Mouse (Mus musculus) liver, embryonic 15.5 days (tissue): ENCODE data around the gene Hadha. TPM values are rescaled to one million over a fixed set of nuclear protein-coding genes. Genes with fewer than 3 reads are reported as not detected.
A peak's percentile ranks its signal among the peaks of the same experiment; 100 is the strongest.

Experiments
- ATAC-seq: fragments of 200-750 bp; cut with Nextera tagmentation; 2 replicates; pipeline ENCODE4 v1.8.0; 2017; ENCODE audit warnings: moderate number of reproducible peaks, mild to moderate bottlenecking, moderate library complexity; ENCODE audit not compliant: insufficient read depth
- H3K27ac ChIP-seq: fragments of 300-500 bp; sonication (generic); replicated peaks from 2 replicates; pipeline ENCODE4 v1.5.1; 2015; ENCODE audit warnings: mild to moderate bottlenecking, inconsistent platforms
- H3K27me3 ChIP-seq: fragments of 300-500 bp; sonication (generic); 2 replicates; pipeline ENCODE4 v1.6.1; 2015; ENCODE audit warnings: mild to moderate bottlenecking, inconsistent platforms
- H3K36me3 ChIP-seq: fragments of 300-500 bp; sonication (generic); replicated peaks from 2 replicates; pipeline ENCODE4 v1.6.1; 2015; ENCODE audit warnings: moderate library complexity, mild to moderate bottlenecking, inconsistent platforms
- H3K4me1 ChIP-seq: fragments of 300-500 bp; sonication (generic); replicated peaks from 2 replicates; pipeline ENCODE4 v1.6.1; 2015; ENCODE audit warnings: inconsistent platforms
- H3K4me2 ChIP-seq: fragments of 300-500 bp; sonication (generic); 2 replicates; pipeline ENCODE4 v1.6.1; 2015; ENCODE audit warnings: moderate library complexity, mild to moderate bottlenecking, inconsistent platforms
- H3K4me3 ChIP-seq: fragments of 300-500 bp; sonication (generic); replicated peaks from 2 replicates; pipeline ENCODE4 v1.5.1; 2015; ENCODE audit warnings: mild to moderate bottlenecking, inconsistent platforms
- H3K9ac ChIP-seq: fragments of 300-500 bp; sonication (generic); 2 replicates; pipeline ENCODE4 v1.6.1; 2015; ENCODE audit warnings: moderate library complexity, mild to moderate bottlenecking, inconsistent platforms
- H3K9me3 ChIP-seq: fragments of 300-500 bp; sonication (generic); replicated peaks from 2 replicates; pipeline ENCODE4 v1.6.1; 2016; ENCODE audit warnings: inconsistent platforms
- WGBS: fragments of 180-500 bp; shearing (Covaris S2); methylation state at CpG from one replicate; pipeline ENCODE4 v1.1.7; 2015; ENCODE audit warnings: mixed read lengths; ENCODE audit not compliant: insufficient replicate concordance; 5-methylcytosine and 5-hydroxymethylcytosine counted together
- polyA plus RNA-seq: library from polyadenylated mRNA; unstranded; fragments of >200 nt; fragmentation: Nextera tagmentation; extraction: Ambion mirVana; gene quantifications from 2 replicates; pipeline ENCODE4 v1.2.1, GENCODE M21; 2015

Hadha gene
- polyA plus RNA-seq, 1 experiment from 2014 or later, result 101 TPM

DNA sequence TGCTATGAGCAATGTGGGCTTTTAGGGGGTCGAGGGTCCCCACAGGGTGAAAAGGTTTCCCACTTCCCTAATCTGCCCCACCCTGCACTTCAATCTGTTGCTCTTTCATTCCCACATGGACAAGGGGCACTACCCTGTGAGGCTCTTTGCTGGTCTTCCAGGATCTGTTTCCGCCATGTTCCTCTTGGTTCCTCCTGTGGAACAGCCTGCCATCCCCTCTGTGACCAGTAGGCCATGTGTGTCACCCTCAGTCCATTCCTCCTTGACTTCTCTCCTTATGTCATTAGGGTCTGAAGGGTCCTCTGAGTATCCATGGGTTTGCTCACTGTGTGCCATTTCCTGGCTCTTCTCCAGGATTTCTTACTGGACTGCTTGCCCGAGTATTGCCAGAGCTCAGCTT, 43.2 kb downstream of the Hadha start:
- H3K27me3 ChIP-seq, result peaks cover 100% of the 10 kb centered on the region
- H3K27ac ChIP-seq, result no peak overlapping the region
- no peak overlapping the region for H3K4me3 ChIP-seq
- H3K9ac ChIP-seq, result no peak overlapping the region
- peak overlapping the region; percentile 53 for H3K4me2 ChIP-seq
- H3K4me1 ChIP-seq, result peaks cover 29% of the 10 kb centered on the region
- no peaks in the 10 kb centered on the region for H3K9me3 ChIP-seq
- ATAC-seq, result no peak
- no peaks in the 10 kb centered on the region for H3K36me3 ChIP-seq
- 47% methylated on average over 3 of the region's 3 CpGs for WGBS

DNA sequence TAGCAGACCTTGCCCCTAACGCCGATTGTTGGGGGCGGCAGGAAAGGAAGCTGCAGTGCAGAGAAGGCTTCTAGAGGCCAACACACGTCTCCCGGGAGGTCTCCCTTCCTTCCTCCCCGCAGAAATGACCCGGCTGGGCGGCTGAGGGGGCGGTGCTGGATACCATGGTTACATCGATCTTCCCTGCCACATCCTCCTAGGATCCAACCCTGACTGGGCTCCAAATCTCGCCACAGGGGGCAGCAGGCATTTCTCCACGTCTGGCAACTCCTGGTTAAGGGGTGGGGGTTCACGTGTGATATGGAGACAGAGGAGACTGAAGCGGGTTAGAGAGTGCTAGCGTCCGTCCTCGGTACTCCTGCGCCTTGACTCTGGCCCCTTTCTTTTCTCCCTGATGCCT, 43.8 kb downstream of the Hadha start:
- H3K4me1 ChIP-seq, result peaks cover 29% of the 10 kb centered on the region
- ATAC-seq, result peak; percentile 22; the same call in 1 of the 2 replicates
- H3K27me3 ChIP-seq, result peaks cover 100% of the 10 kb centered on the region
- H3K4me3 ChIP-seq, result 0 out of 2 replicates have a peak overlapping the region, but pooled peaks have one; percentile 14
- peak overlapping the region; percentile 53 for H3K4me2 ChIP-seq
- no peak overlapping the region for H3K9ac ChIP-seq
- no peak overlapping the region for H3K27ac ChIP-seq
- 1% methylated on average over 18 of the region's 18 CpGs for WGBS
- H3K36me3 ChIP-seq, result no peaks in the 10 kb centered on the region
- no peaks in the 10 kb centered on the region for H3K9me3 ChIP-seq

DNA sequence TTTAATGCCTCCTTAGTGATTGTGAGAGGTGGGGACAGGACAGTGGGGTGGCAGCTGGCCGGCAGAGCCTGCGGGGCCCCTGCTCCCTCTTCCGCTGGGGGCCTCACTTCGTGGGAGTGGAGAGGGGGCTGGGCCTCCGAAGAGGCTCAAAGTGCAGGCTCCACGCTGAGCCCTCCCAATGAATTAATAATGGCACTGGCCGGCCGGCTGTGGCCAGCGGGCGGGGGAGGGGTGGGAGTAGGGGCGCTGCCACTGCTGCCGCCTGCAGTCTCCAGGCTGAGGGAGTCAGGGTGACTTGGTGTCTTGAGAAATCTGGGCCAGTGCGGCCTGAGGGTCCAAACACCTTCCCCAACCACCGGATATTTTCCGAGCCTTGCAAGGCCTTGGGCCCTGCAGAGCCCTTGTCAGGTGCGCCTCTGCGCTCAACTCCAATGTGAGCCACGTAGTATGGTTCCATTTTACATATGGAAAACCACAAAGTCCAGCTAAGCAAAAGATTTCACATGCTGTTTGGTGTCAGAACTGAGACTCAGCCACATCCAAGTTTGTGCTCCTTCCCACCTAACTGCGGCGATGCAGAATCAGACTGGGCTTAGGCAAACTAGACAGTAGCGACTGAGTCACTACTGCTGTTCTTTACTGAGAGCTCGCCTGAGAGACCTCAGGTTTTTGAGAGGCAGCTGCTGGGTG, 44.4 kb downstream of the Hadha start:
- H3K27ac ChIP-seq, result no peak overlapping the region
- H3K9ac ChIP-seq, result no peak overlapping the region
- H3K4me2 ChIP-seq, result peak overlapping the region; percentile 53
- H3K4me1 ChIP-seq, result peaks cover 32% of the 10 kb centered on the region
- WGBS, result 16% methylated on average over 22 of the region's 22 CpGs
- H3K4me3 ChIP-seq, result 0 out of 2 replicates have a peak overlapping the region, but pooled peaks have one; percentile 14
- H3K27me3 ChIP-seq, result peaks cover 100% of the 10 kb centered on the region
- no peaks in the 10 kb centered on the region for H3K9me3 ChIP-seq
- no peak for ATAC-seq
- H3K36me3 ChIP-seq, result no peaks in the 10 kb centered on the region

DNA sequence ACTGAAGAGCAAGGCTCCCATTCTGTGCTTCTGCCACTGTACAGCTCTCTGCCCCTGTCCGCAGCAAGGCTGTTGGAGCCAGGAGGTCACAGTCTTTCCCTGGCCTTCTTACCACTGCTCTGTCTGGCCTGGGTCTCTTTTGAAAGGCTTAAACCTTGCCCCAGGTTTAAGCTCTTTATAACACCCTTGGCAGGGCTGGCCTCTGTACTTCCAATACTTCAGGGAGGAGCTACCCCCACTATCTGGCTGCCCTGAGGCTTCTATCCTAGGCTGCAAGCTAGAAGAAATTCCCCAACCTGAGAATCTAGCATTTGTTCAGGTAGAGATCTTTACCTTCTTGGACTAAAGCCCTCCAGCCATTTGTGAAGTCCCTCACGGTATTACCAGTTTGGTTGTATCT, 45.1 kb downstream of the Hadha start:
- no peak for ATAC-seq
- no peak overlapping the region for H3K9ac ChIP-seq
- peaks cover 100% of the 10 kb centered on the region for H3K27me3 ChIP-seq
- no peak overlapping the region for H3K27ac ChIP-seq
- H3K4me3 ChIP-seq, result no peak overlapping the region
- H3K36me3 ChIP-seq, result no peaks in the 10 kb centered on the region
- no peaks in the 10 kb centered on the region for H3K9me3 ChIP-seq
- no peak overlapping the region for H3K4me2 ChIP-seq
- WGBS, result 59% methylated on average over 2 of the region's 2 CpGs
- peaks cover 30% of the 10 kb centered on the region for H3K4me1 ChIP-seq

DNA sequence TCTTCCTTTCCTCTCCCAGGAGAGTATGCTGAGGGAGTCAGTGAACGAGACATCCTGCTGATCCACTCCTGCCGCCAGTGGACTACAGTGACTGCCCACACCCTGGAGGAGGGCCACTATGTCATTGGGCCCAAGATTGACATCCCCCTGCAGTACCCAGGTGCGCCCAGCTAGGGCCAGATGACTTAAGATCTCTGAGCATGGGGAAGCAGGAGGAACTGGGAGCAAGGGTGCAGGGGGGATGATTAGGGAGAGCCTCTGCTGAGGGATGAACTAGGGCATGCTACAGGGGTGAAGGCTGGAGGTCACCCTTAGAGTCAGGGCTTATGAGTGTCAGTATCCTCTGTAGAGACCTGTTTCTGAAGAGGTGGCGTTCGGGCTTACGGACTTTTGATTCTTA, 46.7 kb downstream of the Hadha start:
- WGBS, result 53% methylated on average over 6 of the region's 6 CpGs
- Histone ChIP-seq H3K27me3 (peaks cover 100% of the 10 kb centered on the region), H3K27ac (no peak overlapping the region), H3K4me3 (no peak overlapping the region), H3K4me1 (peaks cover 19% of the 10 kb centered on the region), H3K36me3 (no peaks in the 10 kb centered on the region), H3K4me2 (no peak overlapping the region), H3K9me3 (no peaks in the 10 kb centered on the region), H3K9ac (no peak overlapping the region)
- no peak for ATAC-seq

DNA sequence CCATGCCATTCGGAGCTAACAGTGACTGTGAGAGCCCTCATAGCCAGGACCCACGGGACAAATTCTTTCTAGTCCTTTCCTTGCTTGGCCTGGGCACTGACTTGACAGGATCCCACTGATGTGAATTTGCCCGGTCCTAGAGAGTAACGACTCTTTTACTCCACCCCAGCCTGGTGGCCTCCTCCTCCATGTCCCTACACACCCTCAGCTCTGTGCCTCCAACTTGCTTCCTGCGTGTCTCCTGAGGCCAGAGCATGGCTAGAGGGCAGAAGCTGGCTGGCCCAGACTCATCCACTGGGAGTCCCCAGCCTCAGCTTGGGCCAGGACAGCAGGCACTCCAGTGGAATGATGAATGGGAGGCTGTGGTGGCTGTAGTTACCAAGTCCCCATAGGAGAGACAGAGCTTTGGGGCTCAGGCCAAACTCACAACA, 47.3 kb downstream of the Hadha start:
- Histone ChIP-seq H3K27ac (no peak overlapping the region), H3K4me3 (no peak overlapping the region), H3K9ac (no peak overlapping the region), H3K4me1 (peaks cover 19% of the 10 kb centered on the region), H3K27me3 (peaks cover 100% of the 10 kb centered on the region), H3K9me3 (no peaks in the 10 kb centered on the region), H3K4me2 (no peak overlapping the region), H3K36me3 (no peaks in the 10 kb centered on the region)
- ATAC-seq, result no peak
- WGBS, result 20% methylated on average over 5 of the region's 5 CpGs

DNA sequence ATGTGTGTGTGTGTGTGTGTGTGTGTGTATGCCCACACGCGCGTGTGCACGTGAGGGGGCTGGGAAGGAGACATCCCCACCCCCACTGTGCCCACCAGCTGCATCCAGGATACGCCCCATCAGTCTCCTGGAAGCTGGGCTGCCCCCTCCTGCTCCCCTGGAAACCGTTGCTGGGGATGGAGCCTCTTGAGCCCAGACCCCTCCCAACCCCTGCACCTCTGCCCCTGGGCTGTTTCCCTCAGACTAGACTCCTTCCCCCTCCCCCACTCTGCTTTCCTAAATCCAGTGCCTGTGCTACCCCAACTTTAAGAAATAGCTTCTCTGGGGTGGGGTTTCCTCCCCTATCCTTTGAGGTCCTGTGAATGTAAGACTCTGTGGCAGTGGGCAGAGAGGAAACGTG, 47.8 kb downstream of the Hadha start:
- Histone ChIP-seq H3K36me3 (no peaks in the 10 kb centered on the region), H3K4me1 (peaks cover 19% of the 10 kb centered on the region), H3K4me2 (no peak overlapping the region), H3K9ac (no peak overlapping the region), H3K27ac (no peak overlapping the region), H3K4me3 (no peak overlapping the region), H3K27me3 (peaks cover 100% of the 10 kb centered on the region), H3K9me3 (no peaks in the 10 kb centered on the region)
- no peak for ATAC-seq
- 18% methylated on average over 7 of the region's 7 CpGs for WGBS

DNA sequence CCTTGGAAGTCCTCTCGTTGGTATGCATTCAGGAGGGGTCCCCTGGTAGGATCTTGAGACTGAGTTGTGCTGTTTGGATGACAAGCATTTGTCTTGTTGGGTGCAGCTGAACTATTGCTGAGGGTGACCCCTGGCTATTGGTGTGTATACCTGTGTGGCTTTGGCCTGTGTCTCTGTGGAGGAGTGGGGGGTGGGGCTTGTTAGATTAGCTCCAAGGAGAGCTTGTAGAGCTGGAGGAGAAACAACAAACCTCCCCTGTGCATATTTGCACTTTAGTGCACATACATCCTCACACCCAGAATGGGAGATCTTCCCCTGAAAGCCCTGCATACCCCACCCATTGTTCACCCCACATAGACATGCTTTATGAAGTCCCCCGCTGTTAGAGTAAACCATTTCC, 48.2 kb downstream of the Hadha start:
- Histone ChIP-seq H3K4me2 (no peak overlapping the region), H3K9me3 (no peaks in the 10 kb centered on the region), H3K4me3 (no peak overlapping the region), H3K9ac (no peak overlapping the region), H3K27me3 (peaks cover 97% of the 10 kb centered on the region), H3K4me1 (peaks cover 19% of the 10 kb centered on the region), H3K36me3 (no peaks in the 10 kb centered on the region), H3K27ac (no peak overlapping the region)
- no peak for ATAC-seq
- WGBS, result 29% methylated on average over 2 of the region's 2 CpGs

DNA sequence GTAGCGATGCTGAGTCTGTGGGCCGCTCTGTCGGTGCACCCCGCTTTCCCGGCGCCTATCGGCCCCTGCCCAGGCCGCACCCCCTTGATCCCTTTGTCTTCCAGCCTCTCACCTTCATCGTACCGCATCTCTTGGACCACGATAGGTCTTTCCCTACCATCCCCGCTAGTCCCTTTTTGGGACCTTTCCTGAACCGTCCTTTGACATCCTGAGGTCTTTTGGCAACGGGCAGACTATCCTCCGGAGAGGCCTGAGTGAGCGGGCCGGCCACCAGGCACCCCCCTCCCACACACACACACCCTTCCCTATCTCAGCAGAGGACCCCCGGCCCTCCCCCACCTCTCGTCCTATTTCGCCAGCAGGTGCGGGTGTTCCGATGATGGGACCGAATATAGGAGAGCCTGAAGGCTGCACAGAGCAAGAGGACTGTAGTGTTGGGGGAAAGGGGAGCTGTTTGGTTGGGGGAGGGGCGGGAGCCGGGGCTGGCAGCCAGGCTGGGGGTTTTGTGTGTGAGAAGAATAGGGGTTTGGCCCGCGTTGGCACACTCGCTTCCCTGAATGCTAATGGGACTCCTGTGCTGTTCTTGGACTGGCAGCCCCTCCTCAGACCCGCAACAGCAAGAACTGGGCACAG, 49.2 kb downstream of the Hadha start, which contains the start of gene 3110082J24Rik:
Gene 3110082J24Rik, minus strand, starts transcription at position 419 of the 633 bp plus-strand sequence.
- Histone ChIP-seq H3K4me3 (peak within 1 kb of the TSS; percentile 35), H3K27me3 (peaks cover 88% of the 10 kb centered on the region), H3K4me1 (peaks cover 9% of the 10 kb centered on the region), H3K9ac (no peak within 1 kb of the TSS), H3K36me3 (no peaks in the 10 kb centered on the region), H3K9me3 (no peaks in the 10 kb centered on the region), H3K4me2 (peak within 1 kb of the TSS; percentile 57), H3K27ac (no peak within 1 kb of the TSS)
- WGBS, result 4% methylated on average over 29 of the region's 29 CpGs
- ATAC-seq, result no peak

DNA sequence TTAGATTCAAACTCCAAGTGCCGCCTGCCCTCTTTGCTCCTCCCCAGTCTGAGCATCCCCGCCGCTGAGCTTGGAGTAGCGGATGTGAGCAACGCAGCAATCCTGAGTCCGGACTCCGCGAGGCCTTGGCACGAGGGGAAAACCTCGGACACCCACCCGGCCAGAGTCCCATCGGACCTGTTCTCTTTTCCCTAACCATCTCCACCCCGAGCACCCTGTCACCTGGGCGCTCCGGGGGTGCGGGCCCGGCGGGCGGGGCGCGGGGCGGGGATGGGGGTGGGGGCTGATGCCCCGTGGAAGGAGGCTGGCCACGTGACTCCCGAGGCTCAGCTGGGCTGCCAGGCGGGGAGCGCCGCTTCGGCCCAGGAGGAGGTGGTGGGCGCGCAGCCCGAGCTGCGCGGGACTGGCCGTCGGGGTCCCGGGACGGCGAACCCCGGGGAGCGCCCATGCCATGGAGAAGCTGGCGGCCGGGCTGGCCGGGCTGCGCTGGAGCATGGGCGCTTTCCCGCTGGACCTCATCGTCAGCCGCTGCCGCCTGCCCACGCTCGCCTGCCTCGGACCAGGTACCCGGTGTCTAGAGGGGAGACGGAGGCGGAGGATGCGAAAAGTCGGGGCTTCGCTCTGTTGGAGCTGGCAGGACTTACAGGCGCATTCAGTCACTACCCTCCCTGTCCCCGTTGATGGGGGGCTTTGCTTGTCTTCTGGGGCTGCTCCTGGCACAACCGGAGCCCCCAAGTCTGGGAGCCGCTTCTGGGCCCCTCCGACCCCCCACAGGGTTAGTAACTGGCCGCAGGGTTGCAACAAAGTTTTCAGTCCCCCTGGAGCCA, 49.9 kb downstream of the Hadha start, which contains the start of gene Garem2:
Gene Garem2, plus strand, starts transcription at position 321 of the 827 bp plus-strand sequence.
- H3K27me3 ChIP-seq, result peaks cover 80% of the 10 kb centered on the region
- H3K4me2 ChIP-seq, result peak within 1 kb of the TSS; percentile 57
- H3K4me3 ChIP-seq, result peak within 1 kb of the TSS; percentile 35
- no peak for ATAC-seq
- no peaks in the 10 kb centered on the region for H3K36me3 ChIP-seq
- no peak within 1 kb of the TSS for H3K9ac ChIP-seq
- H3K9me3 ChIP-seq, result no peaks in the 10 kb centered on the region
- H3K4me1 ChIP-seq, result peaks cover 3% of the 10 kb centered on the region
- 3% methylated on average over 65 of the region's 65 CpGs for WGBS
- H3K27ac ChIP-seq, result no peak within 1 kb of the TSS

DNA sequence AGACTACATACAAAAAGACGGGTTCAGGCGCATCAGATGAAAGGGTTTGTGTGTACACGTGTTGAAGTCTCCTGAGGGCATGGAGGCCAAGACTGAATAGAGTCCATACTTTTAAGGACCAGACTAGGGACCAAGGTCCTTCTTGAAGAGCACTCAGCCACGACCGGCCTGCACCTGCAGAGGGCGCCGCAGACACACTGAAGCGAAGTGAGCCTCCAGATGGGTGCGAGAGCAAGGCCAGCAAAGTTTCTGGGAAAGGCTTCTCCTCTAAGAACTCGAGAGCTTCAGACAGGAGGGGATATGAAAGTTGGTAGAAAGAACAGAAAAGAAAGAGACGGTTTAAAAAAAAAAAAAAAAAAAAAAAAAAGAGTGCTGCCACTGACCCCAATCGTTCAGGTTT, 50.6 kb downstream of the Hadha start:
- Histone ChIP-seq H3K36me3 (no peaks in the 10 kb centered on the region), H3K27me3 (peaks cover 73% of the 10 kb centered on the region), H3K9me3 (no peaks in the 10 kb centered on the region), H3K9ac (no peak overlapping the region), H3K4me2 (peak overlapping the region; percentile 57), H3K4me1 (peaks cover 3% of the 10 kb centered on the region), H3K4me3 (no peak overlapping the region), H3K27ac (no peak overlapping the region)
- ATAC-seq, result no peak
- 5% methylated on average over 12 of the region's 12 CpGs for WGBS
